Mouse (Mus musculus) CH12.LX (cell line): ENCODE data around the gene Dr1. TPM values are rescaled to one million over a fixed set of nuclear protein-coding genes. Genes with fewer than 3 reads are reported as not detected.

ENCODE experiments used
- DNase-seq: peaks from one replicate; pipeline ENCODE4 v3.0.0-alpha.2; 2013; ENCODE audit errors: extremely low read depth
- H3K27ac ChIP-seq: 2 replicates; pipeline ENCODE4 v1.5.1; 2012; ENCODE audit warnings: low read depth, mild to moderate bottlenecking, control low read depth, moderate library complexity; ENCODE audit not compliant: insufficient read depth
- H3K27me3 ChIP-seq: replicated peaks from 2 replicates; pipeline ENCODE3; 2012; ENCODE audit warnings: inconsistent platforms
- H3K36me3 ChIP-seq, 2 experiments: replicated peaks in 1 of 2; 2 replicates each; pipeline versions ENCODE3 to v1.6.1; 2012; ENCODE audit warnings: inconsistent platforms in 1 of 2, low read length in 1 of 2, mild to moderate bottlenecking in 1 of 2, mixed read lengths in 1 of 2, moderate library complexity in 1 of 2; ENCODE audit not compliant: control insufficient read depth in 1 of 2, insufficient read depth in 1 of 2
- H3K4me1 ChIP-seq, 2 experiments: 2 replicates each; pipeline ENCODE4 v1.6.1; 2012; ENCODE audit warnings: inconsistent platforms in 1 of 2, moderate library complexity in 1 of 2; ENCODE audit not compliant: insufficient read depth in 2 of 2, control insufficient read depth in 1 of 2
- H3K4me2 ChIP-seq: 2 replicates; pipeline ENCODE4 v1.6.1; 2012; ENCODE audit warnings: low read depth, mild to moderate bottlenecking, control low read depth; ENCODE audit not compliant: poor library complexity, insufficient read depth, severe bottlenecking
- H3K4me3 ChIP-seq, 3 experiments: fragments of 150-350 bp in 1 of 3; sonication (generic) in 1 of 3; replicated peaks in 1 of 3; 2 replicates each; pipeline versions ENCODE3 to v1.5.1; 2011 to 2012; ENCODE audit warnings: low read depth in 2 of 3, low read length in 2 of 3, mild to moderate bottlenecking in 2 of 3, moderate library complexity in 2 of 3, control low read depth in 1 of 3, improper control_type of control experiment in 1 of 3, inconsistent platforms in 1 of 3, mixed read lengths in 1 of 3; ENCODE audit not compliant: poor library complexity in 1 of 3
- H3K79me2 ChIP-seq: replicated peaks from 2 replicates; pipeline ENCODE4 v1.6.1; 2012; ENCODE audit warnings: mild to moderate bottlenecking, moderate library complexity; ENCODE audit not compliant: control insufficient read depth, poor library complexity, insufficient read depth, severe bottlenecking; ENCODE audit errors: extremely low read depth
- H3K9ac ChIP-seq: 2 replicates; pipeline ENCODE4 v1.6.1; 2012; ENCODE audit warnings: low read depth, mild to moderate bottlenecking, control low read depth, moderate library complexity; ENCODE audit not compliant: insufficient read depth
- H3K9me3 ChIP-seq: replicated peaks from 2 replicates; pipeline ENCODE3; 2012; ENCODE audit warnings: low read length, inconsistent platforms, mixed read lengths
- BHLHE40 ChIP-seq: IDR thresholded peaks from 2 replicates; pipeline ENCODE4 v1.6.1; 2011; ENCODE audit warnings: mild to moderate bottlenecking, low read depth, low read length, improper control_type of control experiment
- CHD1 ChIP-seq: IDR thresholded peaks from 2 replicates; pipeline ENCODE4 v1.6.1; 2012; ENCODE audit warnings: low read depth, low read length, improper control_type of control experiment, inconsistent platforms
- CTCF ChIP-seq, 2 experiments: IDR thresholded peaks in 1 of 2; conservative IDR thresholded peaks in 1 of 2; 2 replicates each; pipeline ENCODE4 v1.5.1; 2011 to 2012; ENCODE audit warnings: low read depth in 2 of 2, low read length in 2 of 2, improper control_type of control experiment in 1 of 2, inconsistent platforms in 1 of 2, mild to moderate bottlenecking in 1 of 2, moderate library complexity in 1 of 2
- ELF1 ChIP-seq: IDR thresholded peaks from 2 replicates; pipeline ENCODE4 v1.6.1; 2014; ENCODE audit warnings: low read depth, mild to moderate bottlenecking, inconsistent platforms, low read length, improper control_type of control experiment
- ETS1 ChIP-seq: conservative IDR thresholded peaks from 2 replicates; pipeline ENCODE4 v1.6.1; 2012; ENCODE audit warnings: low read depth, mild to moderate bottlenecking, inconsistent platforms, low read length, improper control_type of control experiment, moderate library complexity
- GABPA ChIP-seq: IDR thresholded peaks from 2 replicates; pipeline ENCODE4 v1.6.1; 2012; ENCODE audit warnings: low read depth, low read length, improper control_type of control experiment, inconsistent platforms; ENCODE audit not compliant: insufficient replicate concordance
- MAZ ChIP-seq: IDR thresholded peaks from 2 replicates; pipeline ENCODE4 v1.6.1; 2012; ENCODE audit warnings: low read depth, mild to moderate bottlenecking, inconsistent platforms, low read length, improper control_type of control experiment, moderate library complexity
- MXI1 ChIP-seq: IDR thresholded peaks from 2 replicates; pipeline ENCODE4 v1.6.1; 2011; ENCODE audit warnings: mild to moderate bottlenecking, low read depth, low read length, improper control_type of control experiment
- POLR2A ChIP-seq: IDR thresholded peaks from 2 replicates; pipeline ENCODE4 v1.6.1; 2011; ENCODE audit warnings: low read depth, mild to moderate bottlenecking, improper control_type of control experiment, low read length
- POLR2AphosphoS2 ChIP-seq: IDR thresholded peaks from 2 replicates; pipeline ENCODE4 v1.6.1; 2011; ENCODE audit warnings: low read depth, low read length, improper control_type of control experiment
- SIN3A ChIP-seq: IDR thresholded peaks from 2 replicates; pipeline ENCODE4 v1.6.1; 2012; ENCODE audit warnings: low read length, improper control_type of control experiment, inconsistent platforms
- SMC3 ChIP-seq: IDR thresholded peaks from 2 replicates; pipeline ENCODE4 v1.6.1; 2011; ENCODE audit warnings: low read depth, low read length, improper control_type of control experiment
- USF2 ChIP-seq: conservative IDR thresholded peaks from 2 replicates; pipeline ENCODE4 v1.6.1; 2011; ENCODE audit warnings: low read depth, low read length, improper control_type of control experiment
- ZC3H11A ChIP-seq: IDR thresholded peaks from 2 replicates; pipeline ENCODE4 v1.6.1; 2012; ENCODE audit warnings: low read depth, mild to moderate bottlenecking, inconsistent platforms, low read length, improper control_type of control experiment
- ZMIZ1 ChIP-seq: IDR thresholded peaks from 2 replicates; pipeline ENCODE4 v1.6.1; 2012; ENCODE audit warnings: low read depth, mild to moderate bottlenecking, inconsistent platforms, low read length, improper control_type of control experiment
- ZNF384 ChIP-seq: IDR thresholded peaks from 2 replicates; pipeline ENCODE4 v1.6.1; 2012; ENCODE audit warnings: low read depth, low read length, improper control_type of control experiment, inconsistent platforms
- dilution Hi-C: fragments of 300-500 bp; cut with MboI; formaldehyde crosslinking; loops from 2 replicates; pipeline ENCODE4 v1.14.3; 2020; ENCODE audit warnings: low sequenced_read_pairs; ENCODE audit not compliant: extremely low pct_unique_long_range_greater_than_20kb, extremely low pct_ligation_motif_present
- in situ Hi-C: fragments of 300-500 bp; cut with MboI; formaldehyde crosslinking; loops from 3 replicates; pipeline ENCODE4 v1.14.3; 2019; ENCODE audit warnings: low sequenced_read_pairs, low pct_ligation_motif_present, low pct_unique_long_range_greater_than_20kb, mixed read lengths
- polyA plus RNA-seq: library from polyadenylated mRNA; unstranded; fragments of >175 nt; gene quantifications from 2 replicates; pipeline ENCODE4 v1.2.1, GENCODE M21; 2012; ENCODE audit warnings: low read depth; ENCODE audit not compliant: insufficient read length
- total RNA-seq, 2 experiments: library from RNA; depleted of rRNA; stranded (reverse); fragments of 300-350 nt in 1 of 2; fragments of >200 nt in 1 of 2; gene quantifications; 2 replicates each; pipeline ENCODE4 v1.2.3; 2012 to 2014

Dr1 gene
- total and polyA plus RNA-seq, 3 experiments: 18.2 to 57.3 (median 43.1) TPM

DNA sequence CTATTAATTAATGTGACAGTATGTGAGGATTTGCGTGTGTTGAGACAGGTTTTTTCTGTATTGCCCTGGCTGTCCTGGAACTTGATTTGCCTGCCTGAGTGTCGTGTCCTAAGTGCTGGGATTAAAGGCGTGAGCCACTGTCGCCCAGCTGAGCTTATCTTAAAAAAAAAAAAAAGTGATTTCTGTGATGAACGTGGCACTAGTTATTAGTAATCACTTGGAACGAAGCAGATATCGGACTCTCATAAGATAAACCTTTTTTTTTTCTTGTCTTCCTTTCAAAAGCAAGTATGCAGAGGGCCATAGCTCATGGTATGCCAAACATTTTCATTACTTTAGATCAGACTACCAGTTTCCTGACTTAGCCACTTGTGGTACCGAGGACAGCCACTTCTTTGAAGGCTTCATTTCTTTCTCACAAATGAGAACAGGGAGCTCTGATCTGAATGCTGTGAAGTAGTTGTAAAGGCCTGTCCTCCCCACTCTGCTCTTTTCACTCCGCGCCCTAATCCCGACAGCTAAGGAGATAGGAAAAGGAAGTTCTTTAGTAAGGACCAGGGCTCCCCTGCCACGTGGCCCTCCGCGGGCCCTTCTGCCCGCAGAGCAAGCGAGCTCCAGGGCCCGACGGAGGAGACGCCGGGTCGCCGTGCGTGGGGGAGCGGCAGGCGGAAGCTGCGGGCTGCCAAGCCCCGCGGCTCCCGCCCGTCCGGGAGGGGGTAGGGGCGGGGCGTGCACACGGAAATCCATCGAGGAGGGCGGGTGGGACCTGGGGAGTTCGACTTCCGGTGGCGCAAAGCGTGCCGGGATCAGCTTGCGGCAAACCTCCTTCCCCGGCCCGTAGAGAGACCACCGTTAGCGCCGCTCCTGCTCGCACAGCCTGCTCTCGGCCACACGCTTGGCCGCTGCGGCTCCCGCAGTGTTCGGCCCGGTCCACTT is at the start of gene Dr1 (continued):
- TF ChIP-seq POLR2A: peak; percentile 96

DNA sequence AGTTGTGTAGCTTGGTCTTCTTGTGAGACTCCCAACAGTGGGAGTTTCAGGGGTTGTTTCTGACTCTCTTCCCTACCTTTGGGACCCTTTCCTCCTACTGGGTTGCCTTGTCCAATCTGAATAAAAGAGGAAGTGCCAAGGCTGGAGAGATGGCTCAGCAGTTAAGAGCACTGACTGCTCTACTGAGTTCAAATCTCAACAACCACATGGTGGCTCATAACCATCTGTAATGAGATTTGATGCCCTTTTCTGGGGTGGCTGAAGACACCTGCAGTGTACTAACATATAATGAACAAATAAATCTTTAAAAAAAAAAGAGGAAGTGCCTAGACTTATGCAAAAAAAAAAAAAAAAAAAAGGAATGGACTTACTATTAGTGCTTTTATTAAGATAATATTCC is 44.6 kb upstream of the Dr1 start:
- no peaks in the 10 kb centered on the region for H3K9me3 ChIP-seq
- no peak overlapping the region for H3K9ac ChIP-seq
- H3K4me1 ChIP-seq: peaks cover 5 to 6% of the 10 kb centered on the region in 2 experiments; a peak in 3 of 4 replicates
- no peaks in the 10 kb centered on the region for H3K79me2 ChIP-seq
- H3K4me3 ChIP-seq: no peak overlapping the region
- in situ Hi-C loops: no loop called here
- H3K27me3 ChIP-seq: no peaks in the 10 kb centered on the region
- dilution Hi-C loops: no loop called here
- H3K36me3 ChIP-seq: peaks cover 0 to 5% of the 10 kb centered on the region in 2 experiments
- no peak for DNase-seq
- 0 out of 2 replicates have a peak, but pooled peaks have one; percentile 40 for TF ChIP-seq ZNF384
- TF ChIP-seq MAZ: no peak
- no peak overlapping the region for H3K4me2 ChIP-seq
- no peak overlapping the region for H3K27ac ChIP-seq

DNA sequence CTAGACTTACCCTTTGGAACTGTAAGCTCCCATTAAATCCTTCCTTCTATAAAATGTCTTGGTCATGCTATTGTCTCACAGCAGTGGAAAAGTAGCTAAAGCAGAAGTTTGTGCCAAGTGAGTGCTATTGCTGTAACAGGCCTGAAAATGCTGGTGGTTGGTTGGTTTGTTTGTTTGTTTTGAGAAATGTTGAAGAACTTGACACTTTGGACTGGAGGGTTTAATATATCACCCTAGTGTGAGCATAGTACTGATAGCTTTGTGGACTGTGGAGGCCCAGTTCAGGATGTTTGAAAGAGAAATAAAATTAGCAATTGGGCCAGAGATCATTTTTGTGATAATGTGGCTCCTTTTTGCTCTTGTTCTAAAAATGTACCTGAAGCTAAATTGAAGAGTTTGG is 42.5 kb upstream of the Dr1 start:
- DNase-seq: no peak
- Histone ChIP-seq H3K9ac (no peak overlapping the region), H3K79me2 (no peaks in the 10 kb centered on the region), H3K36me3 (no peaks in the 10 kb centered on the region), H3K27ac (no peak overlapping the region), H3K9me3 (no peaks in the 10 kb centered on the region), H3K4me1 (no peaks in the 10 kb centered on the region), H3K4me3 (no peak overlapping the region), H3K4me2 (no peak overlapping the region), H3K27me3 (no peaks in the 10 kb centered on the region)
- TF ChIP-seq ETS1: no peak
- no peak for TF ChIP-seq BHLHE40
- TF ChIP-seq USF2: no peak
- TF ChIP-seq MXI1: no peak
- TF ChIP-seq GABPA: no peak
- TF ChIP-seq ELF1: no peak
- TF ChIP-seq ZMIZ1: no peak
- no peak for TF ChIP-seq CTCF (conservative IDR thresholded peaks at IDR 0.05 in 1 of 2, IDR thresholded peaks at IDR 0.05 in 1 of 2; ENCODE audit: low read depth in 2 of 2, low read length in 2 of 2)
- no peak for TF ChIP-seq ZC3H11A
- TF ChIP-seq SIN3A: no peak
- no peak for TF ChIP-seq CHD1
- no peak for TF ChIP-seq SMC3
- no peak for TF ChIP-seq POLR2AphosphoS2
- in situ Hi-C loops: no loop called here
- dilution Hi-C loops: no loop called here
